Mouse (Mus musculus) urinary bladder, adult 2 months (tissue): ENCODE measurements around the gene Sgta. TPM values are rescaled to one million over a fixed set of nuclear protein-coding genes. Genes with fewer than 3 reads are reported as not detected.

Experiments used
- DNase-seq: peaks from one replicate; pipeline ENCODE4 v3.0.0; 2022; ENCODE audit warnings: low spot score
- polyA plus RNA-seq: library from polyadenylated mRNA; depleted of rRNA; stranded (reverse); fragments of >200 nt; gene quantifications from 2 replicates; pipeline ENCODE4 v1.2.3, GENCODE M21; 2012

Gene Sgta
- polyA plus RNA-seq, 1 experiment: 93.9 TPM

DNA sequence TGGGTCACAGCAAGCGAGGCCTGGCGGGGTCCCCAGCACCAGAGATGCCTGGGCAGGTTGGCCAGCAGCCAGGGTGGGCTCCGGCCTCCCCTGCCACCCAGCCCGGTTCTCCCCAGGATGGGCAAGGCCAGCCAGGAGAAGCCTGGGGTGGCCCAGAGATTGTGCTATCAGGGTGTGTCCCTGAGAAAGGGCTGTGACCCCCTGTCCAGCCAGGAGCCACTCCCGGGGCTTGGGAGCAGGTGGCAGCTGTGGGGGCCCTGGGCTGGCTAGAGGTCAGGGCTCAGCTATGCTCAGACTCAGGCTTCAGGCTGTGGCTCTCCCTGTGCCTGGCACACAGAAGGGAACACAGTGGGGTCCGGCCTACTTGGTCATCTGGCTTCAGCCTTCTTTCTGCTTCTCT lies 40.3 kb downstream of the Sgta start:
- no peak for DNase-seq

DNA sequence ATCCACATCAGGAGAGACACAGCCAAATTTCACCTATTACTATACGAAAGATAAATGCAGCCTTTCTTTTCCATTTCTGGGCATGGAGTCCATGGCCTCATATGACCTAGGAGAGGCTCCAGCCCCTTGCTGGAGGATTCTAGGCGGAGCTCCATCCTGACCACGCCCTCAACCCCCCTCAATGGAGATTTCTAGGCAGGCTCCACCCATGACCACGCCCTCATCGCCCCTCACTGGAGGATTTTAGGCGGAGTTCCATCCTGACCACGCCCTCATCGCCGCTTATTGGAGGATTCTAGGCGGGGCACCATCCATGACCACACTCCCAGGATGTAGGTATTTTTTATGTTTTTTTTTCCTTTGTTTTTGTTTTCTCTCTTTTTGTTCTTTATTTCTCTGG lies 41.7 kb downstream of the Sgta start:
- no peak for DNase-seq

DNA sequence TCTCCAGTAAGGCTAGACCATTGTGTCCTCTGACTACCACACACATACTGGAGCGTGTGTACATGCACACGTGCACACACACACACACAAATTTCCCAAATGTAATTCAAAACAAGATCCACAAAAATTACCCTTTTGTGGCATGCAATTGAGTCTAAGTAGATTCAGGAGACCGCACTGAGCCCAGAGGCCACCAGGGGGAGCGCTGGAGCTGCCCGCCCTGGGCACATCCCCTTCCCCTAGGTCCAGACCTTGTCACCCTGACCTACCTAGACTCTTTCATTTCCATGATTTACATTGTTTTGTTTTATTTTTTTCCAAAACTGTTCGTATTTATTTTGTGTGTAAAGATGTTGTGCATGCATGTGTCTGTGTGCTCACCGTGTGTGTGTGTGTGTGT lies 43.3 kb downstream of the Sgta start:
- no peak for DNase-seq

DNA sequence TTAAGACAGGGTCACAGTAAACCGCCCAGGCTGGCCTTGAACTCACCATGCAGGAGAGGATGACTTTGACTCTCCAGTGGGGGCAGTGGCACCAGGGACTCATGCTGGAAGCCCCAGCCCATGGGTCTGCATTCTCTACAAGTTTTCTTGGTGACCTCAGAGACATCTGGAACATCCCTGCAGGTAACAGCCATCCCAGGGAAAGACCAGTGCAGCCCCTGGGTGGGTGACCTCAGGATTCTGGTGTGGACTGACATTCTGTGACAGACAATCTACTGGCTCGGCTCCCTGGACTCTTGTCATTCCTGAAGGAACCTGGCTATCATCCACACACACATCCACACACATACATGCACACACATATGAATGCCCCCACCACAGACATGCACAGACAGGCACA lies 44.3 kb downstream of the Sgta start:
- no peak for DNase-seq

DNA sequence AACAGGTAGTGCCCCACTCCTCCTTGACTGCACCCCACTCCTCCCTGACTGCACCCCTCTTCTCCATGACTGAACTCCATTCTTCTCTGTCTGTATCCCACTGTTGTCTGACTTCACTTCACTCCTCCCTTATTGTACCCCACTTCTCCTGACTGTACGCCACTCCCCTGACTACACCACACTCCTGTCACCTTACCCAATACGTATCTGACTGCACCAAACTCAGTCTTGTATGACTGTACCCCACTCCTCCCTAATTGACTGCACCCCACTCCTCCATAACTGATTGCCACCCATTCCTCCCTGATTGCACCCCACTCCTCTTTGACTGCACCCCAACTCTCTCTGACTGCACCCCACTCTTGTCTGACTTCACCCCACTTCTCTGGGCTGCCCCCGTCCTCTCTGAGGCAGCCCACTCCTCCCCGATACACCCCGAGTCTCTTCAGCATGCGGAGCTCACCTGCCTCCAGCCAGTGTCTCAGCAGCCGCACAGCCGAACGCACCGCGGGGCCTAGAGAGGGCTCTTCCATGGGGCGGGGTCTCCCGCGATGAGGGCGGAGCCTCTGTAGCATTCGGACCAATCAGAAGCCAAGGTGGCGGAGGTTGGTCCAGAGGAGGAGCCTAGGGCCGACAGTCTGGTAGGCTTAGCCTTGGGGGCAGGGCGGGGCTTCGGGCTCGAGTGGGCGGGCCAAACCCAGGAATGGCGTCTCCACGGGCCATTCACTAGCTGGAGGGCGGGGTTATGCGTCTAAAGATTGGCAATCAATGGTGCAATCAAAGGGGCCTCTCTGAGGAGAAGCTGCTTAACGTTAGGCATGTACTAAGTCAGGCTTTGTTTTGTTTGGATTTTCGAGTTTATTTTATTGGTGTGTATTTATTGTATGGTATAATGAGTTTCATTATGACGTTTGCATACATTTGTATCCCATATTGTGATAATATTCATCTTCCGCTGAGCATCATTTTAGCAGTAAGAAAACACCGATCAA lies 45.3 kb downstream of the Sgta start, which contains the start of gene Gng7:
Gng7 (minus strand) TSS at position 553 of the 992 bp plus-strand sequence.
- peak; percentile 66 for DNase-seq

DNA sequence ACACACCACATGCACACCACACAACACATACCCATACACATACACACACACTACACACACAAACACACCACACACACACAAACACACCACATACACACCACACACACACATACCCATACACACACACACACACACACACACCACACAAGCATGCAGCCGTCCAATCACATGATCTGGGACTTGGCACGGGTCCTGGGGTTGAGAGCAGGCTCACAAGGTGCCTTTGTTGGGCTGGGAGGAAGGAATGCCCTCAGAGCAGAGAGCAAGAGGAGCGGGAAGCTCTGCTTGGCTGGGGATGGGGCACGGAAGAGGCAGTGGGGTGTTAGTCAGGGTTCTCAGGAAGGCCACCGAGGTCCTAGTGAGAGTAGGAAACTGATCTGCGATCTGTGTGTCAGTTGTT lies 49.1 kb downstream of the Sgta start:
- no peak for DNase-seq

DNA sequence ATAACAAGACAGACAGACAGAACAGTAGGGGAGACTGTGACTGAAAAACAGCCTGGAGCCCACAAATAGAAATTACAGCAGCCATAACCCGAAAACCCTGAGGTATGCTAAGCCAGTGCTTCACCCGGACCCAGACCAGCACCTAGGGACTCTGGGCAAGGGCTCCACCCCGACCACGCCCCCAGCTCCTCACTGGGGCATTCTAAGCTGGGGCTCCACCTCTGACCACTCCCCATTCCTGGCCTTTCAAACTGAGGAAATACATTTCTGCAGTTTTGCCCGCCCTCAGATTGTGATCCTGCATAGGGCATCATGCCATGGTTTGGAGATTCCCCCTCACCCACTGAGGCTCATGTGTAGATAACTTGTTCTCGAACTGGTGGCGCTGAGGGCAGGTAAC lies 52.7 kb downstream of the Sgta start:
- no peak for DNase-seq

DNA sequence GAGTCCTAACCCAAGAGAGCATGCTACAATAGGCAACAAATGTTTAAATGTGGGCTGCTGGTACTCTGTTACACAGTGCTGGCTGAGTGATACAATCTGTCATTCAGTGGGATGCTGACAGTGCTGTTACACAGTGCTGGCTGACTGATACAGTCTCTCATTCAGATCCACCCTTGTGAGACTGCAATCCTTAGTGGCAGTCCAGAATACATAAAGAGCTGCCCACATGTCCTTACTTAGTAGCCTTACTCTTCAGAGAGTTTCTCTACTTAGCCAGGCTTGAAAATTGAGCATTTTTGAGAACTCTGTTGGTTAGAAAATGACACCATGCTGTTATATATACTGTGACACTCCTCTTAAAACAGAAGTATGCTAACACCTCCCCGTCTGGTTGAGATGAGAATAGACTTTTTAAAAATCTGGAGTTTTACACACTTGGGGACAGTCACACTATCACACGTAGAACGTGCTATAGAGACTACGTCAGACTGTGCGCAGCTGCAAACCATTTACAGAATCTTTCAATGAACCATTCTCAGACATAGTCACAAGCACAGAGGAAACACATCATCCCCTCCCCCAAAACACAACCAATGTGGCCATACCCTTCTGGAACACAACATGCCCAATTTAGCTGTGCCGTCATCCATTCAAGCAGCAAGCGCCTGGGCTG lies 53.8 kb downstream of the Sgta start:
- DNase-seq: no peak

DNA sequence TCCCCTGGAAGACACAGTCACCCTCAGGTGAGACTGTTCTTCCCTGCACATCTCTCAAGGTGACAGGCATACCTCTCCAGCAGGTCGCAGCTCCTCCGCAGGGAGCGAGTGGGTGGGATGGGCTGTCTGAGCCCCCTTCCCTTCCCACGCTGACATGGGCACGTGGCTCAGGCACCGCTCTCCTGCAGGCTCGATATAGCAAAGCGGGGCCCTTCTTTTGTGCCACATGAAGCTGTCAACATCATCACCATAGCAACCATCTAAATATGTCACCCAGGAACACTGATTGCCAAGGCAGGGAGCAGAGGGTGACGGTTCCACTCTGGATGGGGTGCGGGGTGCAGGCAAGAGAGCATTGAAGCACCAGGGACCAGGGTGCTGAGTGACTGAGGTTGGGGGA lies 58.8 kb downstream of the Sgta start:
- DNase-seq: no peak

DNA sequence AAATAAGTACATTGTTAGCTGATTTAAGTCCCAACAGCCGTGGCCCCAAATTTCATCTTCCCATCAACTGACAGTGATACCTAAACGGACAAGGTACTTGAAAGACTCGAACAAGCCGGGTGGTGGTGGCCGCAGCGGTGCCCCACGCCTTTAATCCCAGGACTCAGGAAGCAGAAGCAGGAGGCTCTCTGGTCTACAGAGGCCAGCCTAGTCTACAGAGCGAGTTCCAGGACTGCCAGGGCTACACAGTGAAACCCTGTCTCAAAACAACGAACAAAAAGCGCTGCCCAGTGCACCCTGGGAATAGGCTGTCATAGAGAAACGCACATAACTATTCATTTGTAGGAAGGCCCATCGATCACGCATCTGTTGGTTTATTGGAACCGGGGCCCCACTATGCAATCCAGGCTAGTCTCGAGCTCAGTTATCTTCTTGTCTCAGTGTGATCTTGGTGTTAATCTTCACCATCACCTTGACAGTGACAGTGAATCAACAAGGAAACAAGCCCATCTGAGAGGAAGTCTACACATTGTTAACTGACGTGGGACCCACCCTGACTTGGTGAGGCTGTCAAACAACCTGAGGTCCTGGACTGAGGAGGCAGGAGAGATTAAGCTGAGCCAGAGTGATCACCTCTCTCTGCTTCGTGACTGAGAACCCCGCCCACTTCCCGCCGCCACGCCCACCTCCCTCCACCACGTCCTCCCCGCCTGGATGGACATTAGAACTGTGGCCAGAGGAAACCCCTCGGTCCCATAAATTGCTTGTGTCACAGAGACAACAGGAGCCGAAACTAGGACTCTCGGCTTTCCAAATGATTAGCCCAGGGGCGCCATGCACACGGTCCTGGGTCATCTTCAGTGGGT lies 59.6 kb downstream of the Sgta start:
- DNase-seq: no peak

DNA sequence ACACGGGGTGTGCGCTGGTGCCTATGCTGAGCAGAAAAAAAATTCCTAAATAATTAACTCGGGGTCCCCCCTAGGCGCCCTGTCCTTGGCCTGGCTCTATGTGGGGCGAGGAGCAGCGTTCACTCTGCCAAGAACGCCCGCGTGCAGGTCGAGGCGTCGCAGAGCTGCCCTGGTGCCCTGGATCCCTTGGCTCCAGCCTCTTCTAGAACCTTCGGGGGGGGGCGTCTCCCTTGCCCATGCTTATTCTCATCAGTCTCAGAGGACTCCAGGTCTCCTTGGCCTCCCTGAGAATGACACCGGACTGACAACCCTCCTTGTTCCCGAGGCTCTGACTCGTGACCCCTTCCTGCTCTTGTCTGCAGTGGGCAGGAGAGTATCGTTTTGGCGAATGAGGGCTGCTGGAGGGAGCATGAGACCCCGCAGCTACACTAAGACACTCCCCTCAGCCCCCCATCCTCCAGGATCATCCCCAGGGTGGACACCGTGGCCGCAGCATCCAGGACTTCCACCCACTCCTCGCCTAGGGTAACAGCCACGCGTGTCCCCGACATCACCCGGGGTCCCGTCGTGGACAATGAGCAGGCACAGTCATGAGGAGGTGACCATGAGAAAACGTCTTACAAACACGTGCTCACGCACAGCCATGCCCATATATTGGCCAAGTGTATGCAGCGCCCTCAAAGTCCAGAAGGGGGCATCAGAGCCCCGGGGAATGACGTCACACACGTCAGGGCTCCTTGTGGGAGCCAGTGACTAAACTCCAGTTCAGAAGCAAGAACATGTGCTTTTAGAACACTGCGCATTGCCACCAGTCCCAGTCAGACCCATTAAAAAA lies 60.4 kb downstream of the Sgta start:
- peak; percentile 59 for DNase-seq

DNA sequence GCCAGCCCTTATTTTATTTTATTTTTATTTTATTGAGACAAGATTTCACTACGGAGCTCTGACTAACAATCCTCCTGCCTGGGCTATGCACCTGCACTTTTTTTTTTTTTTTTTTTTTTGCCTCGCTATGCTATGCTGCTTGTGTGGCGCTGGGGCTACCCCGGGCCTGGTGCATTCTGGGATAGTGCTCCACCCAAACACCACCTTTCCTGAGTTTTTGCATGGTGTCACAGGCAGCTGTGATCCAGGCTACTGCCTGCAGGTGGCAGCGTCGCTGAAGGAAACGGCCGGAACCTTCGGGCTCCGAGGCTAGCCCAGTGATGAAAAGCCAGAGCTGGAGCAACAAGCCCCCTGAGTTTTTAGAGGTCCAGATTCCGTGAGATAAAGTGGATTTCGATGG lies 61.2 kb downstream of the Sgta start:
- DNase-seq: no peak

DNA sequence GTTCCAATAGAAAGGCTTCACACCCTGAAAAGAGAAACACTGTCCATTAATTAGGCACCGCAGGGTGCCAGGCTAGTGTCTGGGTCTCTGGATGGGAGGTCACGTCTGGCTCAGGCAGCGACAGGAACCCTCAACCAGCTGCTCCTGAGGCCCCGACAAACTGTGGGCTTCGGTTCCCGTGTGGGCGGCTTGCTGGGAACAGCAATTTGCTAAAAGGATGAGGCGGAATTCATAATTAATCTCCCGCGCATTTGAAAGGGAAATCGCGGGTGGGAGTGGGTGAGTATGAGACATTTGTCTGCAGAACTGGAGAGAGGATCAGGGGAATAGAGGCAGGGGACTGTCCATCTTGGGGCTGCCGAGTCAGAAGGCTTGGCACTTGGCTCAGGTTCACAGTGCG lies 62.0 kb downstream of the Sgta start:
- DNase-seq: no peak

DNA sequence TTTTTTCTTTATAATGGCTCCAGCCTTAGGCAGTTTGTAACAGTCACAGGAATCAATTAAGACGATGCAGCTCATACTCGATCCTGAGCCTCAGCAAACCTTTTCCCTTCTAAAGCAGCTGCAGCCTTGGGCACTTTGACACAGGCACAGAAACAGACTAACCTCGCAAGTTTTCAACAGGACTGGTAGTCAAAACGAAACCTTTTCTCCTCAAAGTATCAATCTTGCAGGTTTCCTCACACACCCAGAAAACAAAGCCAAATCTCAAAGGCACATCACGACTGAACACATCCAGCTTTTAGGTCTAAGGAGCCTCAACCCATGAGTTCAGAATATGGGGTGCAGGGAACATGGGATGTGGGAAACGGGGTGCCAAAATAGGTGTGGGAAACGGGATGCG lies 62.6 kb downstream of the Sgta start:
- DNase-seq: no peak

DNA sequence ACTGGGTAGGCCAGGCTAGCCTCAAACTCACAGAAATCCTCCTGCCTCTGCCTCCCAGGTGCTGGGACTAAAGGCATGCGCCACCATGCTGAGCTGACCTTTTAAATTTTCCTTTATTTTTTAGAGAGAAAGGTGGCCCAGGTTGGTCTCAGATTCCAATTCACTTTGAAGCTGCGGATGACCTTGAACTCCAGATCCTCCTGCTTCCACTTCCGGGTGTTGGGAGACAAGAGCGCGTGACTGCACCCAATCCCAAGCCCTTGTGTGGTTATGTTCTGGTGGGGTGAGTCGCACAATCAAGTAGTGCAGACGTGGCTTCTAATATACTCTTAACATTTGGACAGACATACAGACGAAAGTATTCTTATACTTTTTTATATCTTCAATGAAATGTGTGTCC lies 63.5 kb downstream of the Sgta start:
- no peak for DNase-seq

DNA sequence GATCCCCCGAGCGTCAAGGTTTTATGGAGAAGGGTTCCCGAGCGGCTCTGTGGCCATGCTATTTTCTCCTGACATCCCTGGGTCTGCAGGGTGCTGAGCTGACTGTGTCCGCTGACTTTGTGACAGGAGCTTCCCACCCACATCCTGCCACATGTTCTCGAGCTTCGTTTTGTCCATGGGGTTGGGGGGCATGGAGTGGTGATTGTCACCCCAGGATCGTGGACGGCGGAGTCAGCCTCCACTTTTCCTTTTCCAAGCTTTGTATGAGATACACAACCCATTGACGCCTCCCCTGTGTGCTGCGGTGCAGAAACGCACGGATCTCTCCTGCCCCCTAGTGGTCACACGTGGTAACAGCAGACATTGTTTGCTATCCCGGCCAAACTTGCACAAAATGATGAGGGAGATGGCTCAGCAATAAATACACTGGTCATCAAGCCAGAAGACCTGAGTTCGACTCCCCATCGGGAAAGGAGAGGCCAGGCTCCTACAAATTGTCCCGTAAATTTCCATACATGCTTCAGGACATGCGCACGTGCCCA lies 64.8 kb downstream of the Sgta start:
- DNase-seq: peak; percentile 53

DNA sequence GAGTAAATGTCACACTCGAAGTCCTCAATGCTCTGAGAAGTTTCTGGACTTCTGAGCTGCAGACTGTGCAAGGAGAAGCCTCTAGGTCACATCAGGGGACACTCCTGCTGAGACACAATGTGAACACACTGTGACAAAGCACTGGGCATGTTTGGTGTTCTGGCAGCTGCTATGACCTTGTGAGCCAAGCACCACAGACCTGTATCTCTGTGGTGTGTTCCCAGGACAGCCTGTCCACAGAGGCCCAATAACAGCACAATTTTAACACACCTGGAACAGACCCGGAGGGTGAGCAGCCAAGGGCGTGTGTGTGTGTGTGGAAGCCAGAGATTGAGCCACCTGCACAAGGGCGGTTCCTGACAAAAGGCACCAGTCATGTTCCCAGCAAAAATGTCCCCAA lies 65.4 kb downstream of the Sgta start:
- no peak for DNase-seq
